Mouse (Mus musculus) layer of hippocampus, adult 6 months (tissue): ENCODE data around the gene Zfp82. TPM values are rescaled to one million over a fixed set of nuclear protein-coding genes. Genes with fewer than 3 reads are reported as not detected.

Experiments
- long read RNA-seq, 2 experiments: library from polyadenylated mRNA; unstranded; transcript quantifications; one replicate each; pipeline ENCODE4 v2.0.0; 2019 to 2020
- microRNA-seq: library from miRNA; unstranded; fragments of <30 nt; microRNA quantifications from one replicate; pipeline ENCODE4 v1.2.0, GENCODE M21; 2020
- polyA plus RNA-seq: library from polyadenylated mRNA; unstranded; fragments of <200 nt; fragmentation: Nextera tagmentation; gene quantifications from 2 replicates; pipeline ENCODE4 v1.2.3, GENCODE M21; 2021

Zfp82 gene
- 2.5 and 2.7 TPM in 2 replicates for polyA plus RNA-seq
- long read RNA-seq, experiment 1, partial matches to known transcripts = 0 of 1 reads
- long read RNA-seq, experiment 1, other reads (novel, unspliced or antisense) = 1 of 1 reads
- long read RNA-seq, experiment 2, transcript Zfp82-201 (7 exons, 2,181 nt) = major isoform, 12 of 18 reads
- long read RNA-seq, experiment 2, partial matches to known transcripts = 0 of 18 reads
- long read RNA-seq, experiment 2, other reads (novel, unspliced or antisense) = 6 of 18 reads

GRCm38 (mm10) chr7:30072146-30073028, at the start of gene Zfp82:
TSS of gene Zfp82 (minus strand) at chr7:30072900.

GRCm38 (mm10) chr7:30121308-30122187, 48.8 kb upstream of the Zfp82 start, which contains the start of gene Zfp382:
TSS of gene Zfp382 (plus strand) at chr7:30121942.

GRCm38 (mm10) chr7:30094646-30095429, 22.1 kb upstream of the Zfp82 start, which contains the start of gene Zfp260:
TSS of gene Zfp260 (plus strand) at chr7:30094777.

GRCm38 (mm10) chr7:30090092-30090969, 17.6 kb upstream of the Zfp82 start, which contains the start of the genes Gm26920 and Zfp566:
TSS of gene Gm26920 (minus strand) at chr7:30090410.
TSS of gene Zfp566 (minus strand) at chr7:30090527.

GRCm38 (mm10) chr7:30050882-30051548, 21.7 kb downstream of the Zfp82 start, which contains the start of gene Zfp14:
TSS of gene Zfp14 (minus strand) at chr7:30051380.

Small RNAs within 50 kb of the gene (microRNA-seq; reads per million reads assigned to microRNA genes)
- gene Gm23368 = not detected

Other genes starting within 250 kb of the Zfp82 start
- 5.9 and 6.1 TPM in 2 replicates for gene Zfp940, start 219.2 kb downstream of the Zfp82 start, polyA plus RNA-seq
- 6.0 and 7.3 TPM in 2 replicates for gene Zfp420, start 212.9 kb downstream of the Zfp82 start, polyA plus RNA-seq
- gene Zfp27, start 166.3 kb downstream of the Zfp82 start, polyA plus RNA-seq = 8.4 and 9.5 TPM in 2 replicates
- 1.1 and 1.2 TPM in 2 replicates for gene Zfp383, start 164.7 kb downstream of the Zfp82 start, polyA plus RNA-seq
- gene Zfp74, start 118.8 kb downstream of the Zfp82 start, polyA plus RNA-seq = 10.0 TPM in 2 replicates
- 0.23 and 0.29 TPM in 2 replicates for gene Zfp568, start 88.9 kb downstream of the Zfp82 start, polyA plus RNA-seq
- 5.0 and 5.1 TPM in 2 replicates for gene Zfp14, start 21.5 kb downstream of the Zfp82 start, polyA plus RNA-seq
- 0.08 and 0.69 TPM in 2 replicates for gene Gm26920, start 17.5 kb upstream of the Zfp82 start, polyA plus RNA-seq
- gene Zfp566, start 17.6 kb upstream of the Zfp82 start, polyA plus RNA-seq = 6.6 and 6.7 TPM in 2 replicates
- 58.4 and 64.8 TPM in 2 replicates for gene Zfp260, start 21.9 kb upstream of the Zfp82 start, polyA plus RNA-seq
- gene Zfp382, start 49.0 kb upstream of the Zfp82 start, polyA plus RNA-seq = 7.3 and 8.7 TPM in 2 replicates
- 3.2 and 3.3 TPM in 2 replicates for gene Zfp146, start 96.8 kb upstream of the Zfp82 start, polyA plus RNA-seq
- gene Cox7a1, start 111.2 kb upstream of the Zfp82 start, polyA plus RNA-seq = 13.4 and 28.5 TPM in 2 replicates
- 39.7 and 41.1 TPM in 2 replicates for gene Capns1, start 125.9 kb upstream of the Zfp82 start, polyA plus RNA-seq
- 144 and 151 TPM in 2 replicates for gene Polr2i, start 159.0 kb upstream of the Zfp82 start, polyA plus RNA-seq
- 265 and 278 TPM in 2 replicates for gene Tbcb, start 159.4 kb upstream of the Zfp82 start, polyA plus RNA-seq
- not detected in 2 replicates for gene Ovol3, start 162.8 kb upstream of the Zfp82 start, polyA plus RNA-seq
- gene Thap8, start 207.2 kb upstream of the Zfp82 start, polyA plus RNA-seq = 0.13 and 0.30 TPM in 2 replicates
- 0.25 and 0.58 TPM in 2 replicates for gene Wdr62, start 207.5 kb upstream of the Zfp82 start, polyA plus RNA-seq
- gene Clip3, start 218.8 kb upstream of the Zfp82 start, polyA plus RNA-seq = 160 and 231 TPM in 2 replicates
- gene Alkbh6, start 235.8 kb upstream of the Zfp82 start, polyA plus RNA-seq = 140 and 144 TPM in 2 replicates
- gene Syne4, start 241.9 kb upstream of the Zfp82 start, polyA plus RNA-seq = 0.33 and 0.63 TPM in 2 replicates
- 3.0 and 4.7 TPM in 2 replicates for gene E130208F15Rik, start 248.8 kb upstream of the Zfp82 start, polyA plus RNA-seq